Mouse (Mus musculus): ENCODE measurements around the gene Ak2. TPM values are rescaled to one million over a fixed set of nuclear protein-coding genes. Genes with fewer than 3 reads are reported as not detected.

The Ak2 gene
- polyA plus RNA-seq, 1 experiment from 2014 or later: 86.5 TPM

DNA sequence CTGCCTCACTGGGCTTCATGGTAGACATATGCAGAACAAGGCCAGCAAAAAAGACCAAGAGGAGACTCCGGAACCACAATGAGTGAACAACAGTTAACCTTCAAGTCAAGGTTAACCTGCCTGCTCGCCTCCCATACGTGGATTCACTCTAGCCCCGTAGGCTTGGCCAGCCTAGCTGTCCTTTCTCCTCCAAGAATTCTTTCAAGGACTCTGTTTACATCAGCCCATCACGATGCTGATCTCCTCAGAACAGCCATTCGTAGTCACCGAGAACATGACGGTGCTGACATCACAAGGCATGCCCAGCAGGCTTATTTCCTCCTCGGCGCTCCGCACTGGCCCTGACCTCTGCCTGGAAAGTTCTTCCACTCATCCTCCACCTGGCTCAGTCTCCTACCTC lies 33.6 kb upstream of the Ak2 start:
- H3K4me2 ChIP-seq (ENCODE audit: low read length): no peak overlapping the region
- H3K36me3 ChIP-seq (ENCODE audit: control insufficient read depth, insufficient read depth, low read length): no peaks in the 10 kb centered on the region
- H3K27me3 ChIP-seq (replicated peaks; ENCODE audit: control insufficient read depth, insufficient read depth, low read length): no peaks in the 10 kb centered on the region
- peaks cover 26% of the 10 kb centered on the region for H3K4me1 ChIP-seq (ENCODE audit: control insufficient read depth, insufficient read depth, low read depth, low read length)
- H3K27ac ChIP-seq (ENCODE audit: low read depth, low read length): peak overlapping the region; percentile 3; the same call in 1 of the 2 replicates
- ATAC-seq: no peak
- no peak overlapping the region for H3K9ac ChIP-seq (ENCODE audit: low read depth, low read length)
- no peaks in the 10 kb centered on the region for H3K9me3 ChIP-seq (ENCODE audit: control insufficient read depth, low read length)
- no peak overlapping the region for H3K4me3 ChIP-seq (ENCODE audit: low read length)
- WGBS: 83% methylated on average over 11 of the region's 11 CpGs

DNA sequence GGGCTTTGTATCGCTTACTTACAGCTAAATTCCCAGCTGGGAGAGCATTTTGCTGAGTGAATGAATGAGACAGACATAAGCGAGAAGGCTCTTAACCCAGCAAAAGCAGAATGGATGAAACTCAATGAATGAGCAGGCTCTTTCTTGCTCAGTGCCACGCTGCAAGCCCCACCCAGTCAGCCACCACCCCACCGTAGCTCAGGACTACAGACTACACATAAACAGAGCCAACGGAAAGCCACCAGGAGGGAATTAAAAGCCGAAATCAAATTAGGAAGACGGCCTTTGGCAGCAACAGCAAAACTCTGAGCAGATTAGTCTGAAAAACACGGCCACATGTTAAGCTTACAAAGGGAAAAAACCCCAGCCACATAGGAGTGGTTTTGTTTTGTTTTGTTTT lies 32.9 kb upstream of the Ak2 start:
- peaks cover 27% of the 10 kb centered on the region for H3K4me1 ChIP-seq (ENCODE audit: control insufficient read depth, insufficient read depth, low read depth, low read length)

DNA sequence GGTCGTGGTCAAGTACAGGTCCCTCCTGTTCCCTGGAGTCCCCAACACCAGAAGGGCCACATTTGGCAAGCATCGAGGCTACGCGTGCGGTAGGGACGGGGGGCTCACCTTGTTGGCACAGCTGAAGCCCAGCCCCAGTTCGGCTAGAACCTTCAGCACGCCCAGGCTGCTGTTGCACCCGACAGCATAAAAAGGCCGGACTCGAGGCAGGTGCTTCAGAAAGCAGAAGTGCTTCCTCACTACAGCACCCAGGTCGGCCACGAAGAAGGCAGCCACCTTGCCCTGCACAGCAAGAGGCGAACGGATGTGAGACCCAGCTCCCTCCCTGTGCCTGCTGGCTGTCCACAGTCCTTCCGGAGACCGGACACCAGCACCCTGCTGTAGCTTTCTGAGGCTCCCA lies 32.1 kb upstream of the Ak2 start:
- ATAC-seq: no peak
- Histone ChIP-seq H3K27me3 (replicated peaks; ENCODE audit: control insufficient read depth, insufficient read depth, low read length) (no peaks in the 10 kb centered on the region), H3K4me1 (ENCODE audit: control insufficient read depth, insufficient read depth, low read depth, low read length) (peaks cover 27% of the 10 kb centered on the region), H3K9me3 (ENCODE audit: control insufficient read depth, low read length) (no peaks in the 10 kb centered on the region), H3K4me3 (ENCODE audit: low read length) (no peak overlapping the region), H3K9ac (ENCODE audit: low read depth, low read length) (0 out of 2 replicates have a peak overlapping the region, but pooled peaks have one; percentile 8), H3K27ac (ENCODE audit: low read depth, low read length) (no peak overlapping the region), H3K36me3 (ENCODE audit: control insufficient read depth, insufficient read depth, low read length) (no peaks in the 10 kb centered on the region), H3K4me2 (ENCODE audit: low read length) (no peak overlapping the region)
- WGBS: 84% methylated on average over 17 of the region's 17 CpGs

More for the DNA sequence above, 32.9 kb upstream of the Ak2 start:
- no peaks in the 10 kb centered on the region for H3K9me3 ChIP-seq (ENCODE audit: control insufficient read depth, low read length)
- H3K27me3 ChIP-seq (replicated peaks; ENCODE audit: control insufficient read depth, insufficient read depth, low read length): no peaks in the 10 kb centered on the region
- no peak for ATAC-seq
- H3K4me2 ChIP-seq (ENCODE audit: low read length): no peak overlapping the region
- H3K4me3 ChIP-seq (ENCODE audit: low read length): no peak overlapping the region
- no peak overlapping the region for H3K27ac ChIP-seq (ENCODE audit: low read depth, low read length)
- 45% methylated on average over 8 of the region's 8 CpGs for WGBS
- H3K9ac ChIP-seq (ENCODE audit: low read depth, low read length): no peak overlapping the region
- H3K36me3 ChIP-seq (ENCODE audit: control insufficient read depth, insufficient read depth, low read length): no peaks in the 10 kb centered on the region

DNA sequence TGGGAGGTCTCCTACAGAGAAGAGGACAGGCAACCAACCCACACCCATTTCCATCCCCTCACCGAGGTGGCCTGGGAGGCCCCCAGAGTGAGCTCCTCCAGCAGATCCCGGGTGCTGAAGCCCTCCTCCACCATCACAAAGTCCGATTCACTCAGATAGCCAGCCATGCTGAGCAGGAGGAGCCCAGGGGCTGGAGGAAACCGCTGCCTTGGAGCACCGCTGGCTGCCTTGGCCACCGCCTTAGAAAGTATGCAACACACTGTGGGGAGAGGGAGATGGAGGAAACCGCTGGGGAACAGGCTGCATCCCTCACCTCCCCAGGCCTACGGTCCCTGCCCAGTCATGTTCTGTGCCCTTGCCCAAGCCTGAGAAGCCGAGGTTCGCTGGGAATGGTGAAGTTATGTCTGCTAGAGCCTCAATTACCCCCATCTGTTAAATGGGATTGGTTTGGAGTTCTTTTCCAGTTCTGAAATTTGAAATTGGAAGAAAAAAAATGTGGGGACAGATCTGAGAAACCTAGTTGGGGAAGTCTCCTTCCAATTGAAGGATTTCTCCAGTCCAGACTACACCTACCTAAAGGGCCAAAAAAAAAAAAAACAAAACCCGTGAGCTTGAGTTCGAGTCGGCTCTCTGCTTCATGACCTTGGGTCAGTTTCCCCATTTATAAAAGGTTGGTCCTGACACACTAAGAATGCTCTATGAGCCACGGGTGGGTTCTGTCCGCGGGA lies 30.3 kb upstream of the Ak2 start:
- WGBS: 10% methylated on average over 16 of the region's 16 CpGs

DNA sequence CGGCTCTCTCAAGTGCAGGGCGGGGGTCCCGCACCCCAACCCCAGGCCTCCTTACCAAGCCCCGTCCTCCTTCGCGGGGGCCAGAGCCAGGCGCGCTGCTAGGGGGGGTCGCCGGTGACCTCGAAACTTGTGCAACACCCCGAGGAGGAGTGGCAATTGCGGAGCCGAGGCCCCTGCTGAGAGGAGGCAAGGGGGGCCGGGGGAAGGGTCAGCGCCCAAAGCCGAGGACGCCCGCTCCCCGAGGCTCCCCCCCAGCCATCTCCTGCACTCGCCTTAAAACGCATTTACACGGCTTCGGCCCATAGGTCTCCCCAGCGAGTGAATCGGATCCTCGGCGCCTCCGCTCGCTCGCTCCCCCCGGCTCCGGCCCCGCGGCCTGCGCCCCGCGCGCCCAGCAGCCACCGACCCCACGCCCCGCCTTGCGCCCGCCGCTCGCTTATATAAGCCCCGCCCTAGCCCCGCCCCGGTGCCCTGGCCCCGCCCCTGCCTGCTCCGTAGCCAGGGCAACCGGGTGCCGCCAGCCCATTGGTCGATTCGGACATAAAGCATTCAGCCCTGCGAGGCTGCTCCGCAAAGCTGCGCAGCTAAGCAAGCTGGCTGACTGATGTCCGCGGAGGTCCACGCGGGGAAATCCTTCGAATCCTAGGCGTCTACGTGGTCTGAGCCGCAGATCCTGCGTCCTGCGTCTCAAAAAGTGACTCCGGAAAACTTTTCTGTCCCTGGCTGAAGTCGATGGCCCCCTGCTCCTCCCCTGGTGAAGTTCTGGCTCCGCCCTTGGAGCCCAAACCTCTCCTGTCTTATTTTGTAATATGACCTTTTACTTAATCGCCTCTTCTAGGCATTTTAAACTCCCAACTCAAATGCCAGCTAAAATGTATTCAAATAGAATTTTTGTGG lies 29.5 kb upstream of the Ak2 start, which contains the start of gene Azin2:
Azin2 (minus strand) TSS at position 414 of the 897 bp plus-strand sequence.
- peak within 1 kb of the TSS; percentile 73 for H3K4me3 ChIP-seq (ENCODE audit: low read length)
- peak within 1 kb of the TSS; percentile 84 for H3K9ac ChIP-seq (ENCODE audit: low read depth, low read length)
- peaks cover 31% of the 10 kb centered on the region for H3K4me1 ChIP-seq (ENCODE audit: control insufficient read depth, insufficient read depth, low read depth, low read length)
- ATAC-seq: peak; percentile 96
- peak within 1 kb of the TSS; percentile 94 for H3K4me2 ChIP-seq (ENCODE audit: low read length)
- under 1% methylated on average over 68 of the region's 72 CpGs for WGBS
- no peaks in the 10 kb centered on the region for H3K9me3 ChIP-seq (ENCODE audit: control insufficient read depth, low read length)
- H3K36me3 ChIP-seq (ENCODE audit: control insufficient read depth, insufficient read depth, low read length): no peaks in the 10 kb centered on the region
- no peaks in the 10 kb centered on the region for H3K27me3 ChIP-seq (replicated peaks; ENCODE audit: control insufficient read depth, insufficient read depth, low read length)
- H3K27ac ChIP-seq (ENCODE audit: low read depth, low read length): peak within 1 kb of the TSS; percentile 24

More for the DNA sequence above, 30.3 kb upstream of the Ak2 start:
- H3K27me3 ChIP-seq (replicated peaks; ENCODE audit: control insufficient read depth, insufficient read depth, low read length): no peaks in the 10 kb centered on the region
- peak overlapping the region; percentile 94 for H3K4me2 ChIP-seq (ENCODE audit: low read length)
- no peak overlapping the region; the same call in 1 of the 2 replicates for H3K27ac ChIP-seq (ENCODE audit: low read depth, low read length)
- no peaks in the 10 kb centered on the region for H3K36me3 ChIP-seq (ENCODE audit: control insufficient read depth, insufficient read depth, low read length)
- H3K9me3 ChIP-seq (ENCODE audit: control insufficient read depth, low read length): no peaks in the 10 kb centered on the region
- H3K9ac ChIP-seq (ENCODE audit: low read depth, low read length): peak overlapping the region; percentile 84
- ATAC-seq: no peak
- peak overlapping the region; percentile 73 for H3K4me3 ChIP-seq (ENCODE audit: low read length)
- H3K4me1 ChIP-seq (ENCODE audit: control insufficient read depth, insufficient read depth, low read depth, low read length): peaks cover 27% of the 10 kb centered on the region

DNA sequence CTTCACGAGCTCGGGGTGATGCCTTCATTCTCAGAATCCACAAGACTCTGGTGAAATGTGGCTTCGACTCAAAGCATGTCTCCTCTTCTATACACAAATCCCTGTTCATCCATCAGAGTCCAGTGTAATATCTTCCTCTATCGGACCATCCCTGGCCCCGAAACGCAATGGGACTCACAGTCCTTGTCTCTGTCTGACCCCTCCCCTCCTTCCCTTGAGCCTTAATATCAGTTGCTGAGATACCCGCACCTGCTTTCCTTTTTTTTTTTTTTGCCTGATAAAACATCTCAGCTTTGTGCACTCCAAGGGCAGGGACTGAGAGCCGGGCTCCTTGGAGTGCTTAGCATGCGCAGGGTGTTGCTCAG lies 28.9 kb upstream of the Ak2 start:
- Histone ChIP-seq H3K4me2 (ENCODE audit: low read length) (peak overlapping the region; percentile 94), H3K36me3 (ENCODE audit: control insufficient read depth, insufficient read depth, low read length) (no peaks in the 10 kb centered on the region), H3K4me1 (ENCODE audit: control insufficient read depth, insufficient read depth, low read depth, low read length) (peaks cover 25% of the 10 kb centered on the region), H3K4me3 (ENCODE audit: low read length) (peak overlapping the region; percentile 73), H3K9ac (ENCODE audit: low read depth, low read length) (peak overlapping the region; percentile 84), H3K27me3 (replicated peaks; ENCODE audit: control insufficient read depth, insufficient read depth, low read length) (no peaks in the 10 kb centered on the region), H3K9me3 (ENCODE audit: control insufficient read depth, low read length) (no peaks in the 10 kb centered on the region), H3K27ac (ENCODE audit: low read depth, low read length) (no peak overlapping the region)
- 4% methylated on average over 9 of the region's 9 CpGs for WGBS
- ATAC-seq: no peak

DNA sequence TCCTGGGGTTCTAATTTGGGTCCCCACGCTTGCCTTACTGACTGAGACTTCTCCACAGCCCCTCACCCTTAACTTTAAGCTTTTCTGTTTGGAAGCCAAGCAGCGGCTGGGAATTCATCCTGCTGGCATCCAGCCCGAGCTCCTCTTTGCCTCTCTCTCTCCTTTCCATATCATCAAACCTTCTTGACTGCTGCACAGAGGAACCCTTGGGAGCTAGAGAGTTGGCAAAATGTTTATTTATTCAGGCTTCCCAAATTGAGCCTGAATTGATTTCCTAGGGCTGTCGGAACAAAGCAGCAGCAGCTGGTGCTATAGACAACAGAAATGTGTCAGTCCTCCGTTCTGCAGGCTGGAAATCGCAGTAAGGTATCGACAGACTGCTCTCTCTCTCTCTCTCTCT lies 25.0 kb upstream of the Ak2 start:
- Histone ChIP-seq H3K9me3 (ENCODE audit: control insufficient read depth, low read length) (no peaks in the 10 kb centered on the region), H3K4me1 (ENCODE audit: control insufficient read depth, insufficient read depth, low read depth, low read length) (peaks cover 11% of the 10 kb centered on the region), H3K36me3 (ENCODE audit: control insufficient read depth, insufficient read depth, low read length) (no peaks in the 10 kb centered on the region), H3K27me3 (replicated peaks; ENCODE audit: control insufficient read depth, insufficient read depth, low read length) (no peaks in the 10 kb centered on the region), H3K9ac (ENCODE audit: low read depth, low read length) (peak overlapping the region; percentile 29), H3K4me2 (ENCODE audit: low read length) (peak overlapping the region; percentile 30), H3K4me3 (ENCODE audit: low read length) (no peak overlapping the region), H3K27ac (ENCODE audit: low read depth, low read length) (peak overlapping the region; percentile 42)
- peak; percentile 14; the same call in 1 of the 2 replicates for ATAC-seq
- 9% methylated on average over 7 of the region's 7 CpGs for WGBS

DNA sequence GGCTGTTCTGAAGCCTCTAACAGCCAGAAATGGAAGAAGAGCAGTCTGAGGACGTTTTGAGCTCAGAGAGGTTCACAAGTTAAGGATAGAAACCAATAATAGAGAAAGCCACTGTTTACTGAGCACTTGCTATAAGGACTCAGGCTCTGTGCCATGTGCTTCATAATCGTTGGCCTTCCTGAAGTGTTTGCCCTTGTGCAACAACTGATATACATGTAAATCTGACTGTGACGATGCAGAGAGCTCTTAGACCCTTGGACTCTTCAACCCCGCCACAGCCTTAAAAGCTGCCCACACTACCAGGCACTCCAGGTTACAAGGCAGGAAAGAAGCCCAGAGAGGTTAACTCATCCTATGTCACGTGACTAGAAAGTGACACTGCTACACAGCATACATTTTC lies 22.7 kb upstream of the Ak2 start:
- H3K9ac ChIP-seq (ENCODE audit: low read depth, low read length): no peak overlapping the region
- no peaks in the 10 kb centered on the region for H3K36me3 ChIP-seq (ENCODE audit: control insufficient read depth, insufficient read depth, low read length)
- H3K9me3 ChIP-seq (ENCODE audit: control insufficient read depth, low read length): no peaks in the 10 kb centered on the region
- WGBS: 78% methylated on average over 5 of the region's 5 CpGs
- no peaks in the 10 kb centered on the region for H3K27me3 ChIP-seq (replicated peaks; ENCODE audit: control insufficient read depth, insufficient read depth, low read length)
- H3K4me2 ChIP-seq (ENCODE audit: low read length): no peak overlapping the region
- H3K4me3 ChIP-seq (ENCODE audit: low read length): no peak overlapping the region
- no peak overlapping the region for H3K27ac ChIP-seq (ENCODE audit: low read depth, low read length)
- ATAC-seq: no peak
- H3K4me1 ChIP-seq (ENCODE audit: control insufficient read depth, insufficient read depth, low read depth, low read length): peaks cover 4% of the 10 kb centered on the region
